Mouse (Mus musculus) forebrain, postnatal 0 days (tissue): ENCODE results near the gene Mrps17. TPM values are rescaled to one million over a fixed set of nuclear protein-coding genes. Genes with fewer than 3 reads are reported as not detected.

Source experiments
- ATAC-seq: fragments of 200-750 bp; cut with Nextera tagmentation; 2 replicates; pipeline ENCODE4 v1.8.0; 2017; ENCODE audit warnings: mild to moderate bottlenecking, moderate library complexity
- DNase-seq: peaks from one replicate; pipeline ENCODE4 v3.0.0-alpha.2; 2015
- H3K27ac ChIP-seq: fragments of 300-500 bp; sonication (generic); 2 replicates; pipeline ENCODE4 v1.5.1; 2014; ENCODE audit warnings: low read depth, mild to moderate bottlenecking, antibody characterized with exemption, low read length, moderate library complexity, mixed read lengths
- H3K27me3 ChIP-seq: fragments of 300-500 bp; sonication (generic); 2 replicates; pipeline ENCODE4 v1.6.1; 2014; ENCODE audit warnings: mild to moderate bottlenecking, low read length, mixed read lengths; ENCODE audit not compliant: insufficient read depth
- H3K36me3 ChIP-seq: fragments of 300-500 bp; sonication (generic); 2 replicates; pipeline ENCODE4 v1.6.1; 2014; ENCODE audit warnings: mild to moderate bottlenecking, moderate library complexity; ENCODE audit not compliant: insufficient read depth
- H3K4me1 ChIP-seq: fragments of 300-500 bp; sonication (generic); 2 replicates; pipeline ENCODE4 v1.6.1; 2014; ENCODE audit warnings: antibody characterized with exemption; ENCODE audit not compliant: insufficient read depth
- H3K4me2 ChIP-seq: fragments of 300-500 bp; sonication (generic); 2 replicates; pipeline ENCODE4 v1.6.1; 2014; ENCODE audit warnings: low read depth, mild to moderate bottlenecking, moderate library complexity
- H3K4me3 ChIP-seq: fragments of 300-500 bp; sonication (generic); 2 replicates; pipeline ENCODE4 v1.5.1; 2014; ENCODE audit warnings: low read depth, low read length, mixed read lengths
- H3K9ac ChIP-seq: fragments of 300-500 bp; sonication (generic); 2 replicates; pipeline ENCODE4 v1.6.1; 2014; ENCODE audit warnings: mild to moderate bottlenecking
- H3K9me3 ChIP-seq: fragments of 300-500 bp; sonication (generic); 2 replicates; pipeline ENCODE4 v1.6.1; 2016; ENCODE audit warnings: low read length
- CTCF ChIP-seq: sonication (generic); IDR thresholded peaks from 2 replicates; pipeline ENCODE4 v1.5.1; 2016; ENCODE audit warnings: antibody characterized with exemption, control low read depth, low read depth
- WGBS: fragments of 180-500 bp; shearing (Covaris S2); extraction: QIAGEN DNeasy Blood & Tissue Kit; methylation state at CpG from one replicate; pipeline ENCODE4 v1.1.7; 2014; 5-methylcytosine and 5-hydroxymethylcytosine counted together
- polyA plus RNA-seq: library from polyadenylated mRNA; unstranded; fragments of >200 nt; fragmentation: Nextera tagmentation; extraction: Ambion mirVana; gene quantifications from 2 replicates; pipeline ENCODE4 v1.2.1, GENCODE M21; 2015
- total RNA-seq: library from RNA; depleted of rRNA; stranded (reverse); fragments of >200 nt; gene quantifications from 2 replicates; pipeline ENCODE4 v1.2.3, GENCODE M21; 2014; rRNA removed

Gene Mrps17
- total and polyA plus RNA-seq, 2 experiments from 2014 or later: 131 to 169 TPM

DNA sequence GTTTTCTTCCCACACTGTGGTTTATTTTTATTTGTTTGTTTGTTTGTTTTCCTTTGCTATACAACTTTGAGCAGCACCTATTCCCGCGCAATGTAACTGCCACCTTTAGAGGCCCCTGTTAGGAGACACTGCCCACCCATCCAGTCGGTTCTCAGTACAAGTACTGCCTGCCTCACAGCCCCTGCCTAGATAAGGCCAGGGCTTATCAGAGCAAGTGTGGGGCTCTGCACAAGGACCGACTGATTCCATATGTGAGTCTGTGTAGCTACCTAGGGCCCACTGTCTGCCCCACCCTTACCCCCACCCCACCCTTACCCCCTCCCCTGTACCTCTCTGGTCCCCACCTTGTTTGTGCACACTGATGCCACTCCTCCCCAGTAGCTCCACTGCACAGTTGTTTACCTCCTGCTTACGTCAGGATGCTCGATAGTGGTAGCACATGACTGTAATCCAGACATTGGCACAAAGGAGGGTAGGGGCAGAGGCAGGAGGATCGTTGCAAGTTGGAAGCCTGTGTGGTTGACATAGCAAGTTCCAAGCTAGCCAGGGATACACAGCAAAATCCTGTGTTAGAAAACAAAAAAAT lies 27.7 kb downstream of the Mrps17 start:
- 89% methylated on average over 7 of the region's 7 CpGs for whole genome bisulfite sequencing
- H3K4me1 ChIP-seq: no peaks in the 10 kb centered on the region
- H3K27ac ChIP-seq: no peak overlapping the region
- H3K36me3 ChIP-seq: peaks cover 33% of the 10 kb centered on the region
- H3K4me2 ChIP-seq: no peak overlapping the region
- H3K4me3 ChIP-seq: no peak overlapping the region
- no peak overlapping the region for H3K9ac ChIP-seq
- TF ChIP-seq CTCF: no peak
- ATAC-seq (no peak), DNase-seq (no peak)
- H3K9me3 ChIP-seq: no peaks in the 10 kb centered on the region
- no peaks in the 10 kb centered on the region for H3K27me3 ChIP-seq

DNA sequence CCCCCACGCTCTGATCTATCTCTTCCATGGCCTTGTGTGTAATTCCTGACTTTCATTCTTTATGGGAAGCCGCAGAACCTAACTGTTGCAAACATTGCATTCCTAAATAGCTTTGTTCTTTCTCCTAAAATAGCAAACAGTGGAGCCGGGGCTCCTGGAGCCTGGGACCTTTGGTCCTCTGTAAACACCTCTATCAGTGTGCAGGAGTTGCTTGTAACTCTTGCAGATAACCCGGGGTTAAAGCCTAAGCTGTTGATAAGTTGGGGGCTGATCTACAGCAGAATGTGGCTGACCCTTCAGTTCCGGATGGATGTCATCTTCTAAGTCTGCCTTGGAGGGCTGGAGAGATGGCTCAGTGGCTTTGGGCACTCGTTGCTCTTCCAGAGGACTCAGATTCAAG lies 28.8 kb downstream of the Mrps17 start:
- no peaks in the 10 kb centered on the region for H3K9me3 ChIP-seq
- no peak overlapping the region for H3K27ac ChIP-seq
- H3K4me2 ChIP-seq: no peak overlapping the region
- no peak overlapping the region for H3K4me3 ChIP-seq
- H3K9ac ChIP-seq: no peak overlapping the region
- DNase-seq (no peak), ATAC-seq (no peak)
- no peaks in the 10 kb centered on the region for H3K27me3 ChIP-seq
- no peak for TF ChIP-seq CTCF
- peaks cover 44% of the 10 kb centered on the region for H3K36me3 ChIP-seq
- 88% methylated on average over 6 of the region's 6 CpGs for WGBS
- H3K4me1 ChIP-seq: no peaks in the 10 kb centered on the region

DNA sequence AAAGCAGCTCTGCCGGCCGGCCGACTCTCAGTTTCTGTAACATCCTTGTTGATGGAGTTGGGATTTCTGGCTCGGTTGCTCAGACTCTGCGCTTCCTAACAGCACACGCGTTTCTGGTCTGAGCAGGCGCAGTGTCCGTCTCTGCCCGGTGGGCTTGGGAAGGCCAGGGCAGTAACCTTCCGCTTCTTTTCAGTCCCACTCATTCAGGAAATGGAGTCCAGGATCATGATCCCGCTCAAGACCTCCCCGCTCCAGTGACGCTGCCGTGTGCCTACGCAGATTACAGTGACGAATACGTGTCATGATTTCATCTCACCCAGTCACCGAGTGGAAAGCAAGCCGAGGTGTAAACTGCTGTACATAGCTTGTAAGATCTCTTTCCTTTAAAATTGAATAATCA lies 41.6 kb downstream of the Mrps17 start:
- H3K9ac ChIP-seq: no peak overlapping the region
- WGBS: 94% methylated on average over 20 of the region's 20 CpGs
- no peaks in the 10 kb centered on the region for H3K4me1 ChIP-seq
- no peak for DNase-seq
- no peak overlapping the region for H3K4me2 ChIP-seq
- H3K27ac ChIP-seq: no peak overlapping the region
- H3K27me3 ChIP-seq: no peaks in the 10 kb centered on the region
- ATAC-seq: no peak
- H3K4me3 ChIP-seq: no peak overlapping the region
- peaks cover 35% of the 10 kb centered on the region for H3K36me3 ChIP-seq
- no peak for TF ChIP-seq CTCF
- no peaks in the 10 kb centered on the region for H3K9me3 ChIP-seq

DNA sequence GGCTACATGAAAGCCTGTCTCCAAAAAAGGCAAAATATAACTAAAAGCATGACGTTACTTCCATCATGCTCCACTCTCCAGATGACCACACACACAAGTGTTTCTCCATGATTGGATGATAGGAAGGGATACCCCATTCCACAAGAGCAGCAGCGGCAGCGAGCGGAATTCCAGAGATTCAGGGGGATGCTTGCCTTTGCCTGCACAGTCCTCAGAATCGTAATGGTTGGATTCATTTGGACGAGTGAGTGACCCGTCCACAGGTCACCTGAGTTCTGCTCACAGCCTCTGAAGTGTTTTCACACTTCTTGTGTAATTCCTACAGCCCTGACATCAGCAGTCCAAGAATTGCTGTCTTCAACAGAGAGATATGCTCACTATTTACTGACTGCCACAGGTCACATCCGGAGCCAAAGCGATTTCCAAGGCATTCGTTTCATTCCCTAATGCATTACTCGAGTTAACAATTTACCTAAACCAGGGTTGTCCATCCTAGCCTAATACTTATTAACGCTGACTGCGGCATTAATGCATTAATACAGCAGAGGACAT lies 44.7 kb downstream of the Mrps17 start:
- TF ChIP-seq CTCF: no peak
- ATAC-seq: no peak

DNA sequence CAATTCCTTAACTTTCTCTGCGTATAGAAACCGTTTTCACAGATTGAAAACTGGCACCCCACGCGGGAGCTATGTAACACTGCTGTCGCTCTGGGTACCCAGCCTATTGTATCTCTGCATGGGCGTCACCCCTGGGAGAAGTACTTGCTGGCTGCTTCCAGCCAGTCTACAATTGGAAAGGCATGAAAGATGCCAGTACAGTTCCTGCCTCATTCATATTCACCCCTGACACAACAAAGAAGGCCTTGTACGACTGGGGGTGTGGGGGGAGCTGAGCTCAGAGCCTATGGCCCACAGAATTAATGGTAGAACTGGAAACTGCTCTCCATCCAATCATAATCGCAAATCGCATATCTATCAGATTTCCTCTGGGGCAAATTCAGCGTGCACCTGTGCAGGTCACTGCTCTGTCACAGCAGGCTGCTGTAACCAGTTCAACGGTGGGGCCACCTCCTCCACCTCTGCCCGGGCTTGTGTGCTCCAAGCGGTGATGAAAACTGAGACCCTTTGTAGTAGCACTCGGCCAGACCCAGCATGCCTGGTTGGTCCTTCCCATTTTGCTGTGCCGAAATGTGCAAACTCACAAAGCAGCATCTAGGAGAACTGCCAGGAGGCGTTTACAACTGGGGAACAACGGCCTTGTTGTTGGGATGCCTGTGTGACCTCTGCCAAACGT lies 46.7 kb downstream of the Mrps17 start:
- peak; percentile 79 for DNase-seq
- H3K27me3 ChIP-seq: no peaks in the 10 kb centered on the region
- ATAC-seq: peak; percentile 95
- TF ChIP-seq CTCF: no peak
- H3K4me3 ChIP-seq: no peak overlapping the region
- H3K27ac ChIP-seq: peak overlapping the region; percentile 57
- no peaks in the 10 kb centered on the region for H3K9me3 ChIP-seq
- WGBS: 26% methylated on average over 18 of the region's 18 CpGs
- peaks cover 11% of the 10 kb centered on the region; the same call in 1 of the 2 replicates for H3K36me3 ChIP-seq
- no peak overlapping the region for H3K9ac ChIP-seq
- H3K4me2 ChIP-seq: no peak overlapping the region
- no peaks in the 10 kb centered on the region for H3K4me1 ChIP-seq

More for the DNA sequence above, 44.7 kb downstream of the Mrps17 start:
- Histone ChIP-seq H3K27me3 (no peaks in the 10 kb centered on the region), H3K4me2 (no peak overlapping the region), H3K9me3 (no peaks in the 10 kb centered on the region), H3K36me3 (peaks cover 20% of the 10 kb centered on the region; the same call in 1 of the 2 replicates), H3K27ac (no peak overlapping the region), H3K4me3 (no peak overlapping the region), H3K4me1 (no peaks in the 10 kb centered on the region), H3K9ac (no peak overlapping the region)
- no peak for DNase-seq
- 92% methylated on average over 13 of the region's 13 CpGs for WGBS

DNA sequence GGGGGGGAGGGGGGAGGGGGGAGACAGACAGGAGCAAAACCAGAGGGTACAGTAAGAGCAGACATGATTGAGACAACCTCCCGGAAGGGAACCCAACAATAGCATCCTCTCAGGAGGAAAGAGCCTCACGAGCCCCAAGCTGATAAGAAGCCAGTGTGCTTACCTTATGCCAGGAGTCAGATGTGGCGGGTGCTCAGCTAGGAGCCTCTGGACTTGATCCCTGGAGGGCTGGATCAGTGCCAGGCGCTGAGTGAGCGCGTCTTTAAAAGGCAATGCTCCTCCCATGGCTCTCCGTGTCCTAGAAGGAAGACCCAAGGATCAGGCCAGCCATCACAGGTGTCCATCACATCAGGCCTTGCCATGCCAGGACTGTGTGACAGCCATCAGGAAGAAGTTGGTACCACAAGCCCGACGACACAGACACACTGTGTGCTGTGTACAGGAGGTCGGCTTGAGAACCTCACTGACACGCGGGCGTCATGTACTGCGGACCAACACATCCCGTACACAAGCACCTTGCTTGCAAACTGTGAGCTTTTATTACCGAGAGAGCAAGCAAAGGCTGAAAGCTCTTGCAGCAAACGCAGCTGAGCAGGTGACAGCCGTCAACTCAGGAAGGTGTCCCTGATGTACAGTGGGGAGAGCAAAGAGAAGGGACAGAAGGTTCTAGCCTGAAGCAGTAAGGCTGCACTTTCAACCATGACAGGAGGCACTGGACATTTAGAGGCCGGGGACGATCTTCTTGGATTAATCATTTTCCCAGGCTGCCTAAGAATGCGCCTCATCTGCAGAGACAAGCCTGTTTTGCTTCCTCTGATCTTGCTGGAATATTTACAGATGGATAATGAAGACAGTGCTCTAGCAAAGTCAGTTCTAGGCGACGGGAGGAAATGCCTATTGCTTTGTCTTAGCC lies 55.4 kb downstream of the Mrps17 start:
- H3K4me2 ChIP-seq: no peak overlapping the region
- H3K4me1 ChIP-seq: no peaks in the 10 kb centered on the region
- H3K9me3 ChIP-seq: no peaks in the 10 kb centered on the region
- H3K36me3 ChIP-seq: no peaks in the 10 kb centered on the region
- H3K9ac ChIP-seq: no peak overlapping the region
- ATAC-seq (no peak), DNase-seq (no peak)
- no peak overlapping the region for H3K4me3 ChIP-seq
- H3K27ac ChIP-seq: no peak overlapping the region
- 87% methylated on average over 23 of the region's 23 CpGs for WGBS
- no peaks in the 10 kb centered on the region for H3K27me3 ChIP-seq
- TF ChIP-seq CTCF: no peak

Other genes starting within 250 kb of the Mrps17 start
- 125 and 126 TPM in 2 replicates for gene Sfswap, start 214.3 kb upstream of the Mrps17 start, total RNA-seq
- 42.1 and 46.7 TPM in 2 replicates for gene Sfswap, start 214.3 kb upstream of the Mrps17 start, polyA plus RNA-seq
- 27.4 and 30.9 TPM in 2 replicates for gene Mmp17, start 131.3 kb upstream of the Mrps17 start, total RNA-seq
- 11.9 and 13.9 TPM in 2 replicates for gene Mmp17, start 131.3 kb upstream of the Mrps17 start, polyA plus RNA-seq
- gene Zfp11, start 45.4 kb upstream of the Mrps17 start, total RNA-seq: 4.3 and 5.8 TPM in 2 replicates
- 3.3 and 4.8 TPM in 2 replicates for gene Zfp11, start 45.4 kb upstream of the Mrps17 start, polyA plus RNA-seq
- gene Sept14, start 7.0 kb upstream of the Mrps17 start, total RNA-seq: not detected in 2 replicates
- not detected in 2 replicates for gene Sept14, start 7.0 kb upstream of the Mrps17 start, polyA plus RNA-seq
- 71.7 and 83.2 TPM in 2 replicates for gene Nipsnap2, start 9.6 kb downstream of the Mrps17 start, total RNA-seq
- 90.8 and 97.9 TPM in 2 replicates for gene Nipsnap2, start 9.6 kb downstream of the Mrps17 start, polyA plus RNA-seq
- 33.3 and 37.9 TPM in 2 replicates for gene Psph, start 72.0 kb downstream of the Mrps17 start, total RNA-seq
- 44.6 and 46.3 TPM in 2 replicates for gene Psph, start 72.0 kb downstream of the Mrps17 start, polyA plus RNA-seq
- gene Sumf2, start 131.5 kb downstream of the Mrps17 start, total RNA-seq: 16.6 and 29.9 TPM in 2 replicates
- 21.2 and 22.3 TPM in 2 replicates for gene Sumf2, start 131.5 kb downstream of the Mrps17 start, polyA plus RNA-seq
- 905 and 1,053 TPM in 2 replicates for gene Chchd2, start 172.0 kb downstream of the Mrps17 start, total RNA-seq
- gene Chchd2, start 172.0 kb downstream of the Mrps17 start, polyA plus RNA-seq: 889 and 1,240 TPM in 2 replicates
- 21.2 and 23.6 TPM in 2 replicates for gene Zbed5, start 180.2 kb downstream of the Mrps17 start, total RNA-seq
- 8.3 and 9.8 TPM in 2 replicates for gene Zbed5, start 180.2 kb downstream of the Mrps17 start, polyA plus RNA-seq
- 1.2 and 1.4 TPM in 2 replicates for gene Phkg1, start 183.1 kb downstream of the Mrps17 start, total RNA-seq
- 0.50 and 1.3 TPM in 2 replicates for gene Phkg1, start 183.1 kb downstream of the Mrps17 start, polyA plus RNA-seq
- gene Nupr1l, start 193.0 kb downstream of the Mrps17 start, total RNA-seq: 1.4 and 3.0 TPM in 2 replicates
- gene Nupr1l, start 193.0 kb downstream of the Mrps17 start, polyA plus RNA-seq: 5.5 and 5.6 TPM in 2 replicates
- 43.5 and 52.8 TPM in 2 replicates for gene Vkorc1l1, start 226.5 kb downstream of the Mrps17 start, total RNA-seq
- 16.9 and 22.0 TPM in 2 replicates for gene Vkorc1l1, start 226.5 kb downstream of the Mrps17 start, polyA plus RNA-seq